Mouse (Mus musculus) neural tube, embryonic 15.5 days (tissue): Measurements from ENCODE around the gene Rab31. TPM values are rescaled to one million over a fixed set of nuclear protein-coding genes. Genes with fewer than 3 reads are reported as not detected.

Experiments used
- ATAC-seq: fragments of 200-750 bp; cut with Nextera tagmentation; 2 replicates; pipeline ENCODE4 v1.8.0; 2017; ENCODE audit warnings: mild to moderate bottlenecking, moderate TSS enrichment, moderate library complexity; ENCODE audit not compliant: low FRiP score
- H3K27ac ChIP-seq: fragments of 300-500 bp; sonication (generic); replicated peaks from 2 replicates; pipeline ENCODE4 v1.5.1; 2015; ENCODE audit warnings: mild to moderate bottlenecking, inconsistent platforms
- H3K27me3 ChIP-seq: fragments of 300-500 bp; sonication (generic); replicated peaks from 2 replicates; pipeline ENCODE4 v1.6.1; 2015; ENCODE audit warnings: inconsistent platforms
- H3K36me3 ChIP-seq: fragments of 300-500 bp; sonication (generic); 2 replicates; pipeline ENCODE4 v1.6.1; 2015; ENCODE audit warnings: inconsistent platforms
- H3K4me1 ChIP-seq: fragments of 300-500 bp; sonication (generic); 2 replicates; pipeline ENCODE4 v1.6.1; 2015; ENCODE audit warnings: inconsistent platforms
- H3K4me2 ChIP-seq: fragments of 300-500 bp; sonication (generic); 2 replicates; pipeline ENCODE4 v1.6.1; 2015; ENCODE audit warnings: inconsistent platforms, mild to moderate bottlenecking, moderate library complexity
- H3K4me3 ChIP-seq: fragments of 300-500 bp; sonication (generic); replicated peaks from 2 replicates; pipeline ENCODE4 v1.5.1; 2015; ENCODE audit warnings: mild to moderate bottlenecking, inconsistent platforms
- H3K9ac ChIP-seq: fragments of 300-500 bp; sonication (generic); replicated peaks from 2 replicates; pipeline ENCODE4 v1.6.1; 2015; ENCODE audit warnings: mild to moderate bottlenecking, inconsistent platforms
- H3K9me3 ChIP-seq: fragments of 300-500 bp; sonication (generic); replicated peaks from 2 replicates; pipeline ENCODE4 v1.6.1; 2016; ENCODE audit warnings: inconsistent platforms
- WGBS: fragments of 180-500 bp; shearing (Covaris S2); methylation state at CpG from one replicate; pipeline ENCODE4 v1.1.7; 2015; ENCODE audit warnings: mixed read lengths; 5-methylcytosine and 5-hydroxymethylcytosine counted together
- polyA plus RNA-seq: library from polyadenylated mRNA; unstranded; fragments of >200 nt; fragmentation: Nextera tagmentation; extraction: Ambion mirVana; gene quantifications from 2 replicates; pipeline ENCODE4 v1.2.1, GENCODE M21; 2015

Gene Rab31
- polyA plus RNA-seq, 1 experiment from 2014 or later: 56.8 TPM

- H3K9me3 ChIP-seq: no peaks in the 10 kb centered on the region
- H3K4me3 ChIP-seq: no peak overlapping the region
- peaks cover 17% of the 10 kb centered on the region for H3K36me3 ChIP-seq
- H3K4me1 ChIP-seq: peaks cover 3% of the 10 kb centered on the region; the same call in 1 of the 2 replicates
- H3K4me2 ChIP-seq: no peak overlapping the region
- H3K9ac ChIP-seq: no peak overlapping the region
- ATAC-seq: no peak
- WGBS: 99% methylated on average over 5 of the region's 5 CpGs
- no peak overlapping the region for H3K27ac ChIP-seq
- no peaks in the 10 kb centered on the region for H3K27me3 ChIP-seq
These were observed 52.7 kb downstream of the Rab31 start for GRCm38 (mm10) chr17:65719826-65720225.

DNA sequence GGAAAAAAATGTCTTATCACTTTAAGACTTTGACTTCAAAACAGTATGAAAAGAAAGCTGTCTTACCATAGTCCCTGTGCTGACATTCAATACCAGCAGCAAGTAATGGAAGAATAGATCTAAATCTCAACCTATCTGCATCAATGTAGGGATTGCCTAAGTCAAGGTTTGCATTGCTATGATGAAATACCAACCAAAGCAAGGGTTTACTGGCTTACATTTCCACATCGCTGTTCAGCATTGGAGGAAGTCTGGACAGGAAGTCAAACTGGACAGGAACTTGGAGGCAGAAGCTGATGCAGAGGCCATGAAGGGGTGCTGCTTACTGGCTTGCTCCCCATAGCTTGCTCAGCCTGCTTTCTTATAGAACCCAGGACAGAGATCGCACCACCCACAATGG is 54.0 kb downstream of the Rab31 start:
- 98% methylated on average over 2 of the region's 2 CpGs for WGBS
- no peak overlapping the region for H3K4me3 ChIP-seq
- H3K27ac ChIP-seq: no peak overlapping the region
- H3K4me2 ChIP-seq: no peak overlapping the region
- ATAC-seq: no peak
- peaks cover 17% of the 10 kb centered on the region for H3K36me3 ChIP-seq
- H3K9ac ChIP-seq: no peak overlapping the region
- H3K4me1 ChIP-seq: peaks cover 4% of the 10 kb centered on the region; the same call in 1 of the 2 replicates
- no peaks in the 10 kb centered on the region for H3K9me3 ChIP-seq
- no peaks in the 10 kb centered on the region for H3K27me3 ChIP-seq

- no peak for ATAC-seq
- peaks cover 4% of the 10 kb centered on the region; the same call in 1 of the 2 replicates for H3K4me1 ChIP-seq
- WGBS: 82% methylated on average over 4 of the region's 4 CpGs
- H3K27me3 ChIP-seq: no peaks in the 10 kb centered on the region
- H3K9ac ChIP-seq: no peak overlapping the region
- no peak overlapping the region for H3K4me2 ChIP-seq
- H3K4me3 ChIP-seq: no peak overlapping the region
- no peaks in the 10 kb centered on the region for H3K9me3 ChIP-seq
- no peak overlapping the region for H3K27ac ChIP-seq
- peaks cover 17% of the 10 kb centered on the region for H3K36me3 ChIP-seq
These were observed 54.8 kb downstream of the Rab31 start for GRCm38 (mm10) chr17:65717658-65718199.

- H3K4me1 ChIP-seq: peaks cover 4% of the 10 kb centered on the region; the same call in 1 of the 2 replicates
- peaks cover 24% of the 10 kb centered on the region for H3K36me3 ChIP-seq
- WGBS: 68% methylated on average over 8 of the region's 8 CpGs
- no peak overlapping the region for H3K9ac ChIP-seq
- H3K27ac ChIP-seq: peak overlapping the region; percentile 33
- no peaks in the 10 kb centered on the region for H3K27me3 ChIP-seq
- H3K9me3 ChIP-seq: peaks cover 5% of the 10 kb centered on the region; the same call in 1 of the 2 replicates
- 0 out of 2 replicates have a peak, but pooled peaks have one; percentile 28 for ATAC-seq
- no peak overlapping the region for H3K4me3 ChIP-seq
- H3K4me2 ChIP-seq: no peak overlapping the region
These were observed 58.5 kb downstream of the Rab31 start for GRCm38 (mm10) chr17:65714060-65714459.

GRCm38 (mm10) chr17:65712861-65713535 is 59.6 kb downstream of the Rab31 start:
- Histone ChIP-seq H3K9ac (no peak overlapping the region), H3K36me3 (peaks cover 24% of the 10 kb centered on the region), H3K27ac (0 out of 2 replicates have a peak overlapping the region, but pooled peaks have one; percentile 9), H3K9me3 (peaks cover 5% of the 10 kb centered on the region; the same call in 1 of the 2 replicates), H3K4me2 (no peak overlapping the region), H3K27me3 (no peaks in the 10 kb centered on the region), H3K4me1 (peaks cover 4% of the 10 kb centered on the region; the same call in 1 of the 2 replicates), H3K4me3 (no peak overlapping the region)
- ATAC-seq: peak; percentile 59; the same call in 1 of the 2 replicates
- WGBS: 81% methylated on average over 13 of the region's 13 CpGs

DNA sequence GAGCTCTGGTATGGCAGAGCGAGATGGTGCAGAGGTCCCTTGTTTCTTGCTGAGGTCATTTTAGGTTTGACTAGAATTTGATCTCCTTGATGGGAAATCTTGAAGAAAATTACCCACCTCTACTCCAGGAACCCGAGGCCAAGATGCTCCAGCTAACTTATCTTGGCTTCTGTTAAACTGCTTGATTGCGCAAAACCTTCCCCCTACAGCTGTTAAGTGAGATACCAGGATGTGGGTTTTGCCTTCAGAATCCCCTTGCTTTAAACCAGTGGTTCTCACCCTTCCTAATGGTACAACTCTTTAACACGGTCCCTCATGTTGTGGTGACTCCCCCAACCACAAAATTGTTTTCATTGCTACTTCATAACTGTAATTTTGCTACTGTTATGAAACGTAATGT is 60.8 kb downstream of the Rab31 start:
- peaks cover 5% of the 10 kb centered on the region; the same call in 1 of the 2 replicates for H3K9me3 ChIP-seq
- no peak overlapping the region for H3K4me3 ChIP-seq
- no peak overlapping the region for H3K4me2 ChIP-seq
- no peak overlapping the region for H3K27ac ChIP-seq
- ATAC-seq: no peak
- peaks cover 4% of the 10 kb centered on the region; the same call in 1 of the 2 replicates for H3K4me1 ChIP-seq
- 99% methylated on average over 5 of the region's 5 CpGs for WGBS
- H3K36me3 ChIP-seq: peaks cover 19% of the 10 kb centered on the region
- no peaks in the 10 kb centered on the region for H3K27me3 ChIP-seq
- H3K9ac ChIP-seq: no peak overlapping the region

- Histone ChIP-seq H3K9me3 (peaks cover 5% of the 10 kb centered on the region; the same call in 1 of the 2 replicates), H3K27ac (no peak overlapping the region), H3K4me2 (no peak overlapping the region), H3K36me3 (peaks cover 19% of the 10 kb centered on the region), H3K4me1 (peaks cover 4% of the 10 kb centered on the region; the same call in 1 of the 2 replicates), H3K9ac (no peak overlapping the region), H3K27me3 (no peaks in the 10 kb centered on the region), H3K4me3 (no peak overlapping the region)
- no peak for ATAC-seq
- whole genome bisulfite sequencing: 89% methylated on average over 11 of the region's 11 CpGs
These were observed 62.0 kb downstream of the Rab31 start for GRCm38 (mm10) chr17:65710576-65710975.

GRCm38 (mm10) chr17:65706220-65706619 is 66.3 kb downstream of the Rab31 start:
- H3K9me3 ChIP-seq: peaks cover 2% of the 10 kb centered on the region; the same call in 1 of the 2 replicates
- peaks cover 17% of the 10 kb centered on the region for H3K4me1 ChIP-seq
- no peak overlapping the region for H3K27ac ChIP-seq
- no peak overlapping the region for H3K9ac ChIP-seq
- H3K4me3 ChIP-seq: no peak overlapping the region
- H3K4me2 ChIP-seq: no peak overlapping the region
- no peak for ATAC-seq
- peaks cover 8% of the 10 kb centered on the region; the same call in 1 of the 2 replicates for H3K36me3 ChIP-seq
- no peaks in the 10 kb centered on the region for H3K27me3 ChIP-seq
- WGBS: 80% methylated on average over 5 of the region's 5 CpGs

- Histone ChIP-seq H3K36me3 (no peaks in the 10 kb centered on the region), H3K27me3 (no peaks in the 10 kb centered on the region), H3K4me1 (peaks cover 38% of the 10 kb centered on the region), H3K9ac (no peak overlapping the region), H3K4me3 (no peak overlapping the region), H3K4me2 (no peak overlapping the region), H3K27ac (0 out of 2 replicates have a peak overlapping the region, but pooled peaks have one; percentile 9), H3K9me3 (no peaks in the 10 kb centered on the region)
- 75% methylated on average over 13 of the region's 13 CpGs for WGBS
- no peak for ATAC-seq
These were observed 68.8 kb downstream of the Rab31 start for GRCm38 (mm10) chr17:65703527-65704391.

DNA sequence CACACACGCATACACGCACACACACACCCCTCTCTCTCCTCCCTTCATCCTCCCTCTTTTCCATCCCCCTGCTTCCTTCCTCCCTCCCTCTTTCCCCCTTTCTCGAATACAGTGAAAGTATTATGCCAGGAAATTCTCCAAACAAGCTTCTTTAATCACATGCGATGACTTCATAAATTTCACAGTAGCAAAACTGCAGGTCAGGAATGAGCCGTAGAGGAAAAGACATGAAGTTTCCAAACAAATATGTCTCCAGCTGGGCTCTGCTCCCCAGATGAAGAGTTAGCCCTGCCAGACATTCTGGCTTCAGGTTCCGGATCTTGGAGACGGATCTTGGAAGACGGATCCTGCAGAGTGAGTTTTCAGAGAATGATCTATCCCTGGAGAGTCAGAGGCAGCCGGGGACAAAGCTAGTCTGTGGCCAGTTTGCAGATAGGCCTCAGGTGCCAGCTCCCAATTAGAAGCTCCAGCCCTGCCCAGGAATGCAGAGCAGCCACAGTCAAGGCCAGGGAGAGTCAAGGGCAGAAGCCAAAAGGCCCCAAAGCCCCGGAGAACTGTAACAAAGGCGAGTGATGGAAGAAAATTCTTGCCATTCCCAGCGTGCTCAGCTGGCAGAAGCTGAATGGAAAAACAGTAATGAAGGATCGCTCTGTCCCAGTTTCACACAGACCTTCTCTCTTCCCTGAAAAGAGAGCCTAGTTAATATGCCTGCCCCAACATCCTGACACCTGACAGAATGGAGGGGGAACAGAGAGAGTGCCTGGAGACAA is 70.6 kb downstream of the Rab31 start:
- Histone ChIP-seq H3K36me3 (no peaks in the 10 kb centered on the region), H3K27ac (peak overlapping the region; percentile 86), H3K9ac (no peak overlapping the region), H3K9me3 (no peaks in the 10 kb centered on the region), H3K27me3 (no peaks in the 10 kb centered on the region), H3K4me1 (peaks cover 52% of the 10 kb centered on the region), H3K4me2 (peak overlapping the region; percentile 20; the same call in 1 of the 2 replicates), H3K4me3 (no peak overlapping the region)
- peak; percentile 33 for ATAC-seq
- 26% methylated on average over 13 of the region's 13 CpGs for WGBS

GRCm38 (mm10) chr17:65701356-65701755 is 71.2 kb downstream of the Rab31 start:
- ATAC-seq: no peak
- WGBS: 54% methylated on average over 8 of the region's 8 CpGs
- Histone ChIP-seq H3K9me3 (no peaks in the 10 kb centered on the region), H3K9ac (no peak overlapping the region), H3K27me3 (no peaks in the 10 kb centered on the region), H3K4me3 (no peak overlapping the region), H3K4me2 (peak overlapping the region; percentile 20; the same call in 1 of the 2 replicates), H3K36me3 (no peaks in the 10 kb centered on the region), H3K27ac (peak overlapping the region; percentile 86), H3K4me1 (peaks cover 52% of the 10 kb centered on the region)
